Mouse (Mus musculus) cerebral cortex, adult 2 months (tissue): ENCODE measurements around the gene Nedd8.

ENCODE experiments used
- WGBS: fragments of 180-500 bp; shearing (Covaris S2); methylation state at CpG from one replicate; pipeline ENCODE4 v1.1.7; 2018; 5-methylcytosine and 5-hydroxymethylcytosine counted together

Nedd8 gene

DNA sequence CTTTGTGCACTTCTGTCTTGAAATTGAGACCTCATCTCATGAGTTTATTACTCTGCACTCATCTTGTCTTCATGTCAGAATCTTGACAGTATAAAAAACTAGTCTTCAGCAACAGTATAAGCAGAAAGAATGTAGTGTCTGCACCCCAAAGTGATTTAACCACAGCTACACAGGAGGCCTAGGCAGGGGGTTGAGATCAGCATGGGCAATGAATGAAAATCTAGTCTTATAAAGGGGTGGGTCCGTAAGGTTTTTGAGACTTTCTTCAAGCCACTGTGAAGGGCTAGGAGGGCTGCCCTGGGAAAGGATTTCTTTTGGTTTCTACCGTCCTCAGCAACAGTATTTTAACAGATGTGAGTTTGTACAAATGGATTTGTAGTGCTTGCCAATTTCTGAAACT, 11.3 kb downstream of the Nedd8 start:
- WGBS: 33% methylated on average over 2 of the region's 2 CpGs

DNA sequence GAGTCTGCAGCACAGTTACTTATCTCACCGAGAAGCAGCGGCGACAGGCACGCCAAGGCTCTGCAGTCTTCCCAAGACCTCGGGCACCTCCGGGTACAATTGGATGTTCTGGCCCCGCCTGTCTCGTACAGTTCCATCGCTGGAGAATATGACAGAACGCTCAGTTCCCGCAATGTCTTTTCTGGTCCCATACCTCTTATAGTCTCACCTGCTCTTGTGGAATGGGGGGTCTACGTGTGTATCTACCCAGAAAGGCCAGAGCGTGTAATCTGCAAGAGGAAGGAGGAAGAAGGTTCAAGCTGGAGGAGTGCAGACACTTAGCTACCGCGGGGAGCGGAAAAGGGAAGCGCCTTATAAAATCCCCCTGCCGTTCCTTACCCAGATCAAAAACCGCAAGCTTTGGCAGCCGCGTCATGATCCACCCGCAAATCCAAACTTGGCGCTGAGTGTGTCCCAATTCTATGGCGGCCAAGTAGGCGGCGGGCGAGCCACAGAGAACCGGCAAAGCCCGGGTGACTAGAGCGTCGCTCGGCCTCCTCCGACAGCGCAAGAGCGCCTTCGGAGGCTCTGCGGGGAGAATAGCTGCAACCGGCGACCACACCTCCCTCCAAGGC, 11.9 kb downstream of the Nedd8 start, which contains the start of gene Mdp1:
TSS of gene Mdp1 (minus strand) at position 549 of the 614 bp plus-strand sequence.
- WGBS: under 1% methylated on average over 39 of the region's 39 CpGs

DNA sequence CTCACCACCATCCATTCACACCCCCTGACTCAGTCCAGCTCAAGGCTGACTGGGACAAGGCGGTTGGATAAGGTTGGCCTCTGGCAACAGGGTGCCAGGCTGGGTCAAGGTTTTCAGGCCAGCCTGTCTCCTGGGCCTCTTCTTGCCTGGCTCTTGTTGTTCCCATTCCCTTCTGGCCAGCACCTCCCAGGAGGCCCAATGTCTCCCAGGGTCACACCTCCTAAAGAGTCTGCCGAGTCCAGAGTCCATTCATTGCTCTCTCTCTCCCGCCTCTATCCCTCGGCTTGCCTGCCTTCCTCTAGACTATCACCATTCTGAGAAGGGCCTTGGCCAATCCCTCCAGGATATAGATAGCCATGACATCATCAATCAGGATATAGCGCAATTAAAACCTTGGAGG, 13.9 kb downstream of the Nedd8 start:
- WGBS: 93% methylated on average over 5 of the region's 5 CpGs

DNA sequence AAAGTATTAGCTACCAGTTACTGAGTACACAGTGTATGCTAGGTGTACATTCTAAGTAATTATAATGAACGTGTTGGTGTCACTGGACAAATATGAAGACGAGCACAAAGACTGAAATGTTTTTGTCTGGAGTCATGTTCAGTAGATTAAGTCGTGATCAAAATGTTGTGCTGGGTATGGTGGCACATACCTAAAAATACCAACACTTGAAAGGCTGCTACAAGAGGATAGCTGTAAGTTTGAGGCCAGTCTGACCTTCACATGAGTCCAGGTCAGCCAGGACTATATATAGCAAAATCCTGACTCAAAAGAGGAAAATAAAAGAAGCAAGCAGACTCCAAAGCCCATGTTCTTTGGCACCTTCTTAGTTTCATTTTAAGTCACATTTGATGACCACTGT, 15.0 kb downstream of the Nedd8 start:
- 90% methylated on average over 3 of the region's 3 CpGs for WGBS

DNA sequence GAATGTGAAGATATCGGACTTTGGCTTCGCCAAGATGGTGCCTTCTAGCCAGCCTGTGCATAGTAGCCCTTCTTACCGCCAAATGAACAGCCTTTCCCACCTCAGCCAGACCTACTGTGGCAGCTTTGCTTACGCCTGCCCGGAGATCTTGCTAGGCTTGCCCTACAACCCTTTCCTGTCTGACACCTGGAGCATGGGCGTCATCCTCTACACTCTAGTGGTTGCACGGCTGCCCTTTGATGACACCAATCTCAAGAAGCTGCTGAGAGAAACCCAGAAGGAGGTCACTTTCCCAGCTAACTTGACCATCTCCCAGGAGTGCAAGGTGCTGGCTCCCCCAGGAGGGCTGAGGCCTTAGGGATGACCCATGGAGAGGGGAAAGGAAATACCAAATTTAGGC, 20.4 kb downstream of the Nedd8 start:
- 95% methylated on average over 7 of the region's 7 CpGs for WGBS

DNA sequence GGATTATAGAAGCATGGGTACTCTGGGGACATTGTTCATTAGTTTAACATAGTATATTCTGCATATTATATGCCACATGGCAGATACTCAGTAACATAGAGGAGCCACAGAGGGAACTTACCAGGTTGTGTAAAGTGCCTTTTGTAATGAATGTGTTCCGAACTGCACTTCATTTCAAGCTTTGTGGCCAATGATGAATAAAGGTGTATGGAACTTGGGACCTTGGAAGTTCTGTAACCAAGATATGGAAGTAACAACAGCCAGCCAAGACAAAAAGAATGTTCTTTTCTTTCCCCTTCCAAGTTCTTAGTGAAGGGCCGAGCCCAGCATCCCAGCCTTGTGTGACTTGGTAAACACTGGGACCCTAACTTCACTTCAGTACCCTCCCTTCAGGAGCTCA, 22.0 kb downstream of the Nedd8 start, which contains the start of gene Tssk4:
TSS of gene Tssk4 (plus strand) at position 301 of the 400 bp plus-strand sequence.
- whole genome bisulfite sequencing: 95% methylated on average over 2 of the region's 2 CpGs

DNA sequence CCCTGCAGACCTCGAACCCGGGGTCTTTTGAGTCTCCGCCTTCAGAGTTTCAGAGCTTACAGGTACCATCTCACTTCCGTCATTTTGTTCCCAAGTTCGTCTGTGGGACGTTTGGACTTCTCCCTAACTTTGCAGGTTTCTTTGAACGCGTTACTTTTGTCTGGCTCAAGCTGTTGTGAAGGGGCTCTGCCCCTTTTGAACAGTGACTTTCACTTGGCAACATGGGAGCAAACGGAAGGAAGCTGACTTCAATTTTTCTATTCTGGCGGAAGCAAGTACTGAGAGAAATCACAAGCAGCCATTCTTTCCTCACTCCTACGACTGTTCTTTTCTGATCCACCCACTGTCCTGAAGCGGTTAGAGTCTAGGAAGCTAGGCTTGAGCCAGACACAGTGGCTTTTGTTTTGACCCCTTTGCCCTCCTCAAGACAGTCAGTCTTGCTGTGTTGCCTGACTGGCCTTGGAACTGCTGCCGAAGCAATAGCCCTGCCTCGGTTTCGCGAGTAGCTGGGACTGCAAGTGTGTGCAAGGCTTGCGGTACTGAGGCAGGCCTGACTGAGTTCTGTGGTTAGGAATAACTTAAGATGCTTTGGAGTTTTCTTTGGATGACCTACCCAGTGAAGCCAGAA, 27.5 kb downstream of the Nedd8 start:
- 17% methylated on average over 17 of the region's 17 CpGs for WGBS

DNA sequence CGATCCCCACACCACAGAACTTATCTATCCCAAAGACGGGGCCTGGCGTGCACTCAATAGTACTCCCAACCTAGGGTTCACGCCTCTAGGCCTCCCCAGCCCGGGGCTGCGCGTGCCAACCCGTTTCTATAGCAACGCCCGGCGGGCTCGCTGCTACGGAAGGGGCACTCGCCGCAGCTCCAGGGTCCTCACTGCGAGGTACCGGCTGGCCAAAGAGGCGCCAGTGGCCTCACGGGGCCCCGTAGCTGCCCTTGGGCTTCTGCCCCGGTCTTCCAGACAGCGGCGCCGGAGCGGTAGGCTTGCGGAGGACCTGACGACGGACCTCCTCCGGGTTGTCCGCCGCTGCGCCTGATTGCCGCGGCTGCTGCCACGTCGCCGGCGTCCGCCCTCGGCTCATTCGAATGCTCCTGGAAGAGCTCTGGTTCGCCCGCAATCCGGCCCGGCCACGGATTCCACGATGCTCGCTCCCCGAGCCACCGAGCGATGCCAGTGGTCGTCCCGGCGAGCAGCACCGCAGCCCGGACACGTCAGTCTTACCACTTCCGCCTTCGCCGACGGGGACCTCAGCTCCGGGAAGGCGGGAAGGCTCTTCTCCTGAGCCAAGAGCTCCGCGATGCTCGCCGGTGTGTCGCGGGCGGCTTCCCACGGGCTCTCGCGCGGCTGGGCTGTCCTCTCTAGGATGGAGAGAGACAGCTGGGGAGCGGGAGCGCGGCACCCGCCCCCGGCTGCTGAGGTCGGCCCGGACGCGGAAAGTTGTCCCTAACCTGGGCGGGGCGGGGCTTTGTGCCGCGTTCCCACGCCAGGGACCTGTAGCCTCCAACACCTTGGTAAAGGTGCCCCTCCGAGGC, 28.6 kb downstream of the Nedd8 start, which contains the start of gene Tm9sf1:
TSS of gene Tm9sf1 (minus strand) at position 747 of the 848 bp plus-strand sequence.
- under 1% methylated on average over 89 of the region's 89 CpGs for WGBS

DNA sequence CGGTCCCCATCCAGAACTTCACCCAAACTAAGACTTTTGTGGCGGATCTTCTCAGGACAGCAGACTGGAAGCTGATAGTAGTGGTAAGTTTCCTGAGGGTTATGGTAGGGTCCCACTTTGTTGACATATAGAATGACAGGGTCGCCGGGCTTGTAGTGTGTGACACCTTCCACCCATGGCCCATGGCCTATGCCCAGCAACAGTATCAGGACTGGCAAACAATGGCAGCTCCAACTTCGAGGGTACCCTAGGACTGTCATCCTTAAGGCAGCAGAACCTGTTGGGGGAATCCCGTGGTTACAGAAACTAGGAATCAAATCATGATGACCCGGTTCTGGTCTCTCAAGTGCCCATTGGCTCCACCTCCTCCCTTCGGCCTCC, 29.3 kb downstream of the Nedd8 start:
- 18% methylated on average over 8 of the region's 8 CpGs for WGBS

DNA sequence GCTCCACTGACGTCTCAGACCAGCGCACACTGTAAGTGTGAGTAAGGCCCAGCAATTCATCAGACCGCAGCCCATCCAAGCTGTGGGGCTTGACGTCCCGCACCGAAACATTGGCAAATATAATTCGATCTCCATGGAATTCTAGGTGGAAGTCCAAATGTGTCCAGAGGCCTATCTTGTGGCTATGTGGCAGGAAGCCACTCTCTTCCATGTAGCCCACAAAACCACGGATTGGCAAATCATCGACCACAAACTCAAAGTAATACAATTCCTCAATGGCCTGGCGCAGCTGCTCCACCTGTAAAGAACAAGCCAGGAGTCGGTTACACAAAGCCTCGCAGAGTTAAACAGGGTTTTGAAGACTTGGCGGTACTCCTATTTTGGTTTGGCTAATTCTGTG, 30.6 kb downstream of the Nedd8 start:
- 95% methylated on average over 13 of the region's 13 CpGs for WGBS

DNA sequence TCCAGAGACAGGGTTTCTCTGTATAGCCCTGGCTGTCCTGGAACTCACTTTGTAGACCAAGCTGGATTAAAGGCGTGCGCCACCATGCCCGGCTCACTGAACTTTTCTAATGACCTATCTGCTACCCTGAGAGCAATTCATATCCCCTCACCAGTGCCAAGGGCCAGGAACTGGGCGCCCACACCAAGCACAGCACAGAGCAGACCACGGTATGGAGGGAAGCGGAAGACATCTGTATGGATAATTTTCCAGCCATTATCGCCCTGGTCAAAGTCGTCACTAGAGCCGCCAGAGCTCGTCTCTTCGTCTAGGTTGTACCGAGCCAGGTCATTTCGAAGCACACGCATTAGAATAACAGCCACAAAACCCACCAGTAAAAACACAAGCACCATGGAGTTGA, 31.1 kb downstream of the Nedd8 start:
- whole genome bisulfite sequencing: 95% methylated on average over 14 of the region's 14 CpGs

DNA sequence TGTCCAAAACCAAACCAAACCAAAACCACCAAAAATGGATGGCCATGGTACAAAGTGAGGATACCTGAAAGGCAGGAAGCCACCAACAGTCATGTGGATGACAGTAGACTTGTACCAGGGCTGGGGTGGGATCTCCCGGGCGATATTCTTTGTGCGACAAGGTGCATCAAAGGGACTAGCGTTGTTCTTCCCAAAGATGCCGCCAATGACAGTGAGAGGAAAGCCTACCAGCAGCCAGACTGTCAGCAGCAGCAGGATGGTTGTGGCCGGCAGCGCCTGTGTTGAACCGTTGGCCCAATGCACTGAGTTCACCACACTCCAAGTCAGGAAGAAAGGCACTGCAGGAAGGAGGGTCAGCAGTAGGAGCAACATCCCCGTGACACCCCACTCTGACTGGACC, 34.1 kb downstream of the Nedd8 start, which contains the start of gene Gm49378:
TSS of gene Gm49378 (minus strand) at position 101 of the 400 bp plus-strand sequence.
- WGBS: 92% methylated on average over 9 of the region's 9 CpGs

DNA sequence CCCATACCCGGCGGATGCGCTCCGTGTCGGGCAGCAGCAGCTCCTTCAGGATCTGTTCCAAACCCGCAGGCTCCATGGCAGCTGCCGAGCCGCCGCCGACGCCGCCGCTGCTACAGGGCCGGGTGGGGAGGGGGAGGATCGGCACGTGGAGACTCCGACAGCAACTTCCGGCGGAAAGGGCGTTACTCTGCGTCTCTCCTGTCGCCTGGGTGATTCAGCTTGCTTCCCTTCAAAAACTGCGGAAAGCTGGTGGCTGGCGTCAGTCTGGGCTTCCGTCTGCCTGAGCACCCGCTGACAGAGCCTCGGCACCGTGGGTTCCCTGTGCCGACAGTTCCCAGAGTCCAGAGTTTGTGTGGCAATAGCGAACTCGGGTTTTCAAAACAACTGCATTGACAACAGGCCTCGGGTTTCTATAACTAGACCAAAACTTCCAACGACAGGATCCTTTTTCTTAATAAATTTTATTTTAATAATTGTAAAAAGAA, 36.4 kb downstream of the Nedd8 start, which contains the start of gene Ipo4:
TSS of gene Ipo4 (minus strand) at position 435 of the 485 bp plus-strand sequence.
- under 1% methylated on average over 33 of the region's 33 CpGs for WGBS

DNA sequence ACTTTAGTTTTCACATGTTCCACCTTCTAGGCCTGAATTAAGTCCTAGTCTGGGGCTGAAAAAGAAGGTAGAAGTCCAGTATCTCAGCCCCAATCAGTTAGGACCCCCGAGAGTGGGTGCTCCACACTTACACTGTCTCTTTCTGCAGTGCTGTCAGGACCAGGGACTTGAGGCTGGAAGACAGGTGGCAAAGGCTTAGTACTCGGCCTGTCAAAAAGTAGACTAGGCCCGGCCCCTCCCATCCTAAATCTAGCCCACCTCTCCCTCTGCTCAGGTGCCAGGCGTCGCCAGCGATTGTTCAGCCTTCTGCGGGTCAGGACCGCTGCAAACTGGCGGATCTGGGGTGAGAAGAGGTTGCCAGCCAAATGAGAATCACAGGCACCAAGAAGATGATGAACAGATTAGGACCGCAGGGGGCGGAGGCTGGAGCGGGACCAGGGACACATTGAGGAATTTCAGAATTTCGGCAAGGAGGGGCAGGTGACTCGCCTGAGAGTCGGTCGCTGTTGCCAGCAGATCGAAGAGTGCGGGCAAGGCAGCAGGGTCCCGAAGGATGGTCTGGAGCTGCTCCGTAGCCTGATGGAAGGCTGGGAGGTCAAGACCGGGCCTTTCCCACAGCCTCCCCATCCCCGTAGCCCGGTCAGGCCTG, 36.9 kb downstream of the Nedd8 start:
- WGBS: 3% methylated on average over 23 of the region's 23 CpGs

DNA sequence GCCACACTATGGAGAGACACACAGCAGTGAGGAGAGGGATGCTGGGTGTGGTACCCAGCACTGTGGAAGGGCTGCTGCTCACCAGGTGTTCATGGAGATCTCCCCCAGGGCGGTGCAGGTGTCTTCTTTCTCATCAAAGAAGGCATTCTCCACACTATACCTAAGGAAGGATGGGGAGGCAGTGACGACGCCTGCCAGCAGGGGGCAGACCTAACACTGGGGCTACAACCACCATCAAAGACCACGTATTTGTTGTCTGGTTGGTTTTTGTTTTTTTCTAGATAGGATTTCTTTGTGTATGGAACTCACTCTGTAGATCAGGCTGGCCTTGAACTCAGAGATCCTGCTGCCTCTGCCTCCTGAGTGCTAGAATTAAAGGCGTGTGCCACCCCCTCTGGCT, 42.6 kb downstream of the Nedd8 start:
- WGBS: 42% methylated on average over 5 of the region's 5 CpGs

DNA sequence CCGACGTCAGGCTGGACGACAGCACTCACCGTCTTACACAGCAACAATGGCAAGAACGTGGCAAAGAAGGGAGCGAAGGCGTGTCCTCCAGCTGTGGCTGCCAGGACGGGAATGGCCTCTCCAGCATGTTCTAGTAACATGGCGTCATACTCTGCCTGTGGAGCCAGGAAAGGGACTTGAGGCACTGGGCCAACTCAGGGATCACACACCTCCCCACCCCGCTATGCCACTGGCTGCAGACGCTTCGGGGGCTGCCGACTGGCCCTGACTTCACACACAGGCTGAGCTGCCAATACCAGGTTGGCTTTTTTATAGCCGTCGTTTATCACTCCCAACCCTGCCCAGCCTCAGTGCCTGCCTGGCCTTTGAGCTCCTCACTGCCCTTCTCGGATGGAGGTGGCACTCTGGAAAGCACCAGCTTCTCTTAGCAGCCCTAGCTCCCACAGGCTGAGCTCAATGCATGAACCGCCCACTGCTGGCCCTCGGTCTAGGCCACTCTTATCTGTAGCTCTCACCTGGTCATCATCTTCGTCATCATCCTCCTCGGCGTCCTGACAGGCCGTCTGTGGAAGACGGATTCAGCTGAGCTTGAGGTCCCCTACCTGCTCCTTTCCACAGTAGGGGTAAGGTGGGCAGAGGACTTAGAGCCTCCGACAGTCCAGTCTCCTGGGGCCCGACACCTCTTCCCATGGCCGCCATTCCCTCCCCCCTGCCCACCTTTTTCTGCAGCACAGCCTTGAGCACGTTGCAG, 43.7 kb downstream of the Nedd8 start:
- WGBS: 92% methylated on average over 27 of the region's 27 CpGs

DNA sequence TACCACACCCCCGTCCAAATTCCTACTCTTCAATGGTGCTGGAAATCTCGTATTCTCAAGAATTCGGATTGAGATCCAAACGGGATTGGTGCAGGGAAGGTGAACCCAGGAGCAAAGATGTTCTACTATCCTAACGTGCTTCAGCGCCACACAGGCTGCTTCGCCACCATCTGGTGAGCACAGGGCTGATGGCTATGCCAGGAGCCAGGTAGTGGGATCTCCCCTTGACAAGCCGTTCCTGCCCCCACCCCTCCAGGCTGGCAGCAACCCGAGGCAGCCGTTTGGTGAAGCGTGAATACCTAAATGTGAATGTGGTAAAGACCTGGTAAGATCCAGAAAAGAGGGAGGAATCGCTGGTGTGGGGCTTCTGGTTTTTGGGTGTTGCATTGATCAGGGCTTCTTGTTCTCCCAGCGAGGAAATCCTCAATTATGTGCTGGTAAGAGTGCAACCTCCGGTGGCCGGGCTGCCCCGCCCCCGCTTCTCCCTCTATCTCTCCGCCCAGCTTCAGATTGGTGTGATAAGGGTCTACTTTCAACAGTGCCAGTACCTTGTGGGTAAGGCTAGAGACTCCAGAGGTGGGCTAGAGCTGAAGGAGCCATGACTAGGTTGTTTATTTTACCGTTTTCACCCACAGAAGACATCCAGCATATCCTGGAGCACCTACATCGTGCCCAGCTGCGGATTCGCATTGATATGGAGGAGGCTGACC, 53.3 kb downstream of the Nedd8 start:
- 49% methylated on average over 22 of the region's 22 CpGs for WGBS

DNA sequence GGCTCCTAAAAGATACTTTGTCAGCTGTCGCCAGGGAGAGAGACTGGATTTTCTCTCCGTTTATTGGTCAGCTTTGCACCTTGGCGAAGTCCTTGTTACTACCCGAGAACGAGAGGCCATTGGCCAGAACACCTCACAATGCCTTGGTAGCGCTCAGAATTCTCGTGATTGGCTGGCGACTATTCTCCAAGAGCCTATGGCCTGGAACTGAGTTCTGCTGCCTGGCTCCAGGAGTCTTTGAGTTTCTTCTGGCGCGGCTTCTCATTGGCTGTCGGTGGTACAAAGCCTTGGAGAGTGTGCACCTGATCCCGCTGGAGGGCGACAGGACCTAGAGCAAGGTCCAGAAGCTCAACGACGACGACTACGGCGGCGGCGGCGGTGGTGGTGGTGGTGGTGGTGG, 54.1 kb downstream of the Nedd8 start, which contains the start of gene Rec8:
TSS of gene Rec8 (plus strand) at position 216 of the 400 bp plus-strand sequence.
- 31% methylated on average over 21 of the region's 21 CpGs for WGBS

DNA sequence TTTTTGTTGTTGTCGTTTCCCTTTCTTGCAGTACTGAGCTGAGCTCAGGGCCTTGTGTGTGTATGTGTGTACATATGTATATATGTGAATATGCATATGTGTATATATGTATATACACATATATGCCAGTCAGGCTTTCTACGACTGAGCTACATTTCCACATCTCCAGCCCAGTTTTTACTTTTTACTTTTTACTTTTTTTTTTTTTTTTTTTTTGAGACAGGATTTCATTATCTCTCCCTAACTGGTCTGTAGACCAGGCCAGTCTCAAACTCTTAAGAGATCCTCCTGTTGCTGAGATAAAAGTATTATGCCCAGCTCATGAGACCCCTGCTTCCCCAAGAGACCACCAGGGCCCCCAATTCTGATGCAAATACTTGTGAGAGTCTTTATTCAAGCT, 55.1 kb downstream of the Nedd8 start:
- WGBS: 79% methylated on average over 2 of the region's 2 CpGs

DNA sequence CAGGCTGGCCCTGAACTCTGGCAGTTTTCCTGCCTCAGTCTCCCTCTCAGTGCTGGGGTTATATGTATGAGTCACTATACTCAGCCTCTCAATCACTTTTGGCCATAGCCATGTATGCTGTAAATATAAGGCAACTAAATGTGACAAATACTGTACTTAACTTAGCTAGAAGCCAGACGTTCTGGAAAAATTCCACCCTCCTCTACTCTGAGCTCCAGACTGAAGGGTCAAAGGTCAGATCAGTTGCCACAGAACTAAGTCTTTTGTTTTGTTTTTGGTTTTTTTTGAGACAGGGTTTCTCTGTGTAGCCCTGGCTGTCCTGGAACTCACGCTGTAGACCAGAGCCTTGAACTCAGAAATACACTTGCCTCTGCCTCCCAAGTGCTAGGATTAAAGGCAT, 56.0 kb downstream of the Nedd8 start:
- WGBS: 74% methylated on average over 2 of the region's 2 CpGs
